Mouse (Mus musculus) intestine, postnatal 0 days (tissue): ENCODE data around the gene Psmb2. TPM values are rescaled to one million over a fixed set of nuclear protein-coding genes. Genes with fewer than 3 reads are reported as not detected.

ENCODE experiments used
- ATAC-seq: fragments of 200-750 bp; cut with Nextera tagmentation; 2 replicates; pipeline ENCODE4 v1.8.0; 2017; ENCODE audit warnings: mild to moderate bottlenecking, moderate TSS enrichment, moderate library complexity
- H3K27ac ChIP-seq: fragments of 300-500 bp; sonication (generic); 2 replicates; pipeline ENCODE4 v1.5.1; 2014; ENCODE audit warnings: mild to moderate bottlenecking, low read depth, low read length, moderate library complexity
- H3K27me3 ChIP-seq: fragments of 300-500 bp; sonication (generic); replicated peaks from 2 replicates; pipeline ENCODE4 v1.6.1; 2014; ENCODE audit warnings: low read length, mixed read lengths; ENCODE audit not compliant: control insufficient read depth, insufficient read depth
- H3K36me3 ChIP-seq: fragments of 300-500 bp; sonication (generic); 2 replicates; pipeline ENCODE4 v1.6.1; 2014; ENCODE audit warnings: mild to moderate bottlenecking, moderate library complexity; ENCODE audit not compliant: control insufficient read depth, insufficient read depth
- H3K4me1 ChIP-seq: fragments of 300-500 bp; sonication (generic); replicated peaks from 2 replicates; pipeline ENCODE4 v1.6.1; 2014; ENCODE audit warnings: antibody characterized with exemption, low read length, mixed read lengths; ENCODE audit not compliant: control insufficient read depth, insufficient read depth
- H3K4me2 ChIP-seq: fragments of 300-500 bp; sonication (generic); replicated peaks from 2 replicates; pipeline ENCODE4 v1.6.1; 2014; ENCODE audit warnings: low read depth, mild to moderate bottlenecking, moderate library complexity
- H3K4me3 ChIP-seq: fragments of 300-500 bp; sonication (generic); 2 replicates; pipeline ENCODE4 v1.5.1; 2014; ENCODE audit warnings: low read depth, low read length
- H3K9ac ChIP-seq: fragments of 300-500 bp; sonication (generic); 2 replicates; pipeline ENCODE4 v1.6.1; 2014; ENCODE audit warnings: mild to moderate bottlenecking, low read depth, low read length
- H3K9me3 ChIP-seq: fragments of 300-500 bp; sonication (generic); 2 replicates; pipeline ENCODE4 v1.6.1; 2016; ENCODE audit warnings: mixed run types; ENCODE audit not compliant: control insufficient read depth
- CTCF ChIP-seq: sonication (generic); IDR thresholded peaks from 2 replicates; pipeline ENCODE4 v1.5.1; 2016; ENCODE audit warnings: low read depth, mild to moderate bottlenecking, control low read depth, antibody characterized with exemption, moderate library complexity
- WGBS: fragments of 180-500 bp; shearing (Covaris S2); extraction: QIAGEN DNeasy Blood & Tissue Kit; methylation state at CpG from one replicate; pipeline ENCODE4 v1.1.7; 2014; 5-methylcytosine and 5-hydroxymethylcytosine counted together
- polyA plus RNA-seq: library from polyadenylated mRNA; unstranded; fragments of >200 nt; fragmentation: Nextera tagmentation; extraction: Ambion mirVana; gene quantifications from 2 replicates; pipeline ENCODE4 v1.2.1, GENCODE M21; 2015

Gene Psmb2
- polyA plus RNA-seq = 358 and 381 TPM in 2 replicates

DNA sequence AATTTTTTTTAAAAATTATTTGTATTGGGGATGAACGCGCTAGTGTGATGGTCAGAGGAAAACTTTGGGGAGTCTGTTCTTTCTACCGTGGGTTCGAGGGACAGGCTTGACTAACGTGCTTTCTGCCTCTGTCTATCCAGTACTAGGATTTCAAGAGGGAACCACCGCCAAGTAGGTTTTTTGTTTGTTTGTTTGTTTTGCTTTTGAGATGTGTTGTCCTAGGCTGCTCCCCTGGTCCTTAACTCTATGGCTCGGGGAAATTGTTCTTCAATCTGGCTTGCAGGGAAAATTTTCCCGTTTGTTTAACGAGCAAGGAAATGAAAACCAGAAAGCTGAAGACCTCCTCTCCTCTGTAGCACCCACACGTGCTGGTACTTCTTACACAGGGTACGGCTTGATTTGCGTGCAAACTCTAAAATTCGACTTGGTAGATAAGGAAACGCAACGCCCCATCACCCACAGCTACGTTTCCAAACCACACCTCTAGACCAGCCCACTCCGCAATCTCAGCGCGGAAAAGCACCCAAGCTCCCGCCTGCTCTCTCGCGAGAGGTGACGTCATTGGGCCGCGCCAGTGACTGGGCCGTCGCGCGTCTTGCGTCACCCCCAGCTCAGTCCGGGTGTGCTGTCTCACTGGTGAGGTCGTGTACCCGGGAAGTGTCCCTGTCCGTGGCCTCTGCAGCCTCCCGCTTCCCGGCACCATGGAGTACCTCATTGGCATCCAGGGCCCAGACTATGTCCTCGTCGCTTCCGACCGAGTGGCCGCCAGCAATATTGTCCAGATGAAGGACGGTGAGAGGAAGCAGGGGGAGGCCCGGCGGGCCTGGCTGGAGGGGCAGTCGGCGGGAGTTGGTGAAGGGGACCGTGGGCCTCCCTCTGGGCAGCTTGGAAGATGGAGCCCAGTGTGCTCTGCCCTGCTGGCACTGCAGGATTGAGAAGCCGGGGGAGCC, at the start of gene Psmb2:
Gene Psmb2 (plus strand): TSS at position 577 of the 950 bp plus-strand sequence.
- peak within 1 kb of the TSS; percentile 74 for H3K4me2 ChIP-seq
- no peaks in the 10 kb centered on the region for H3K27me3 ChIP-seq
- H3K36me3 ChIP-seq = no peaks in the 10 kb centered on the region
- H3K9me3 ChIP-seq = no peaks in the 10 kb centered on the region
- peak within 1 kb of the TSS; percentile 97 for H3K9ac ChIP-seq
- H3K27ac ChIP-seq = peak within 1 kb of the TSS; percentile 79
- ATAC-seq = peak; percentile 99
- no peak for TF ChIP-seq CTCF
- H3K4me3 ChIP-seq = peak within 1 kb of the TSS; percentile 100
- WGBS = 3% methylated on average over 48 of the region's 48 CpGs
- H3K4me1 ChIP-seq = no peaks in the 10 kb centered on the region

- no peak overlapping the region for H3K4me2 ChIP-seq
- peak; percentile 34; the same call in 1 of the 2 replicates for TF ChIP-seq CTCF
- H3K9ac ChIP-seq = no peak overlapping the region
- ATAC-seq = no peak
- no peaks in the 10 kb centered on the region for H3K4me1 ChIP-seq
- H3K27me3 ChIP-seq = peaks cover 3% of the 10 kb centered on the region; the same call in 1 of the 2 replicates
- WGBS = 30% methylated on average over 2 of the region's 2 CpGs
- no peaks in the 10 kb centered on the region for H3K9me3 ChIP-seq
- H3K27ac ChIP-seq = no peak overlapping the region
- no peaks in the 10 kb centered on the region for H3K36me3 ChIP-seq
- H3K4me3 ChIP-seq = no peak overlapping the region
These were observed 45.5 kb upstream of the Psmb2 start for GRCm38 (mm10) chr4:126631922-126632321.

DNA sequence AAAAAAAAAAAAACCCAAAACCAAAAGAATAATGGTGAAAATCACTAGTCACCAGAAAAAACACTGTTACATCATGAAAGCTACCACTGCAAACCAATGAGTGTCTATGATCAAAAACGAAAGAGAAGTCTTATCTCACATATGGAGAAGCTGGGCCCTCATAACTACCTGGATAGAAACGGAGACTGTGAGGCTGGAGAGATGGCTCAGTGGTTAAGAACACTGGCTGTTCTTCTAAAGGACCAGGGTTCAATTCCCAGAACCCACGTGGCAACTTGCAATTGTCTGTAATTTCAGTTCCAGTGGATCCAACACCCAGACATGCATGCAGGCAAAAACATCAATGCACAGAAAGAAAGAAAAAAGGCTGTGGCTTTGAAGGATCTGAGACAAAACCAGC, 44.8 kb upstream of the Psmb2 start:
- Histone ChIP-seq H3K4me1 (no peaks in the 10 kb centered on the region), H3K27ac (no peak overlapping the region), H3K9me3 (no peaks in the 10 kb centered on the region), H3K4me3 (no peak overlapping the region), H3K4me2 (no peak overlapping the region), H3K36me3 (no peaks in the 10 kb centered on the region), H3K9ac (no peak overlapping the region), H3K27me3 (peaks cover 3% of the 10 kb centered on the region; the same call in 1 of the 2 replicates)
- ATAC-seq = no peak
- 58% methylated on average over 3 of the region's 3 CpGs for WGBS
- no peak for TF ChIP-seq CTCF

DNA sequence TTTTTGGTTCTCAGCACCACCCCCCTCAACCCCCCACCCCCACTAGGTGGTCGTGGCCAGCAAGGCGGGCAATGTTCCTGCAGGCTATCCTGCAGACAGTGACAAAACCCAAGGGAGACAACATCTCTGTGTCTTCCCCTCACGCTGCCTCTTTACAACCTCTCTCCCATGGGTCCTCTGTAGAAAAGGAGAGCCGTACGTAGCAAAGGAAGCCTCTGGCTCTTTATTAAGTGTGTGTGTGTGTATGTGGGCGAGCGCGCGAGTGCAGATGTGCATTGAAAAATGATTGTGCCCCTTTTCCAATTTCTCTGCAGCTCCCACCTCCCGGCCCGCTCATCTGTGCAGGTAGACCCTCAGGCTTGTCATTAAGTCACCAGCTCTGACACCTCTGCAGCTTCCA, 41.1 kb upstream of the Psmb2 start:
- 26% methylated on average over 11 of the region's 11 CpGs for WGBS
- Histone ChIP-seq H3K9ac (no peak overlapping the region), H3K27ac (no peak overlapping the region), H3K4me3 (no peak overlapping the region), H3K27me3 (0 out of 2 replicates have a peak, but pooled peaks cover 3% of the 10 kb centered on the region), H3K4me2 (no peak overlapping the region), H3K9me3 (no peaks in the 10 kb centered on the region), H3K4me1 (no peaks in the 10 kb centered on the region), H3K36me3 (no peaks in the 10 kb centered on the region)
- no peak for ATAC-seq
- no peak for TF ChIP-seq CTCF

DNA sequence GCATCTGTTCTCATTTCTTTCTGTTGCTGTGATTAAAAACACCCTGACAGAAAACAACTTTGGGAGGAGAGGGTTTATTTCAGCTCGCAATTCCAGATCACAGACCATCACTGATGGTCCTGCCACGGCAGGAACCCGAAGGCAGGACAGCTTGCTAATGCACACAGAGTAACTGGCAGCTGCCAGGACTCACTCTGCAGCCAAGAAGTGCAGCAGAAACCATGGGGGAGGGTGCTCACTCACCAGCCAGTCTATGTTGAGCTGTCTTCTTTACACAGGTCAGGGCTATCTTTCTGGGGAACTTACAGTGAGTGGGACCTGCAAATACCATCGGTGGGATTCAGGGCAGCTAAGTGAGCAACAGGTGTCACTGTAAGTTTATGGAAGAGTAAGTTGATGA, 40.0 kb upstream of the Psmb2 start:
- no peaks in the 10 kb centered on the region for H3K36me3 ChIP-seq
- 0 out of 2 replicates have a peak, but pooled peaks cover 3% of the 10 kb centered on the region for H3K27me3 ChIP-seq
- H3K4me1 ChIP-seq = no peaks in the 10 kb centered on the region
- no peak for ATAC-seq
- no peak overlapping the region for H3K4me3 ChIP-seq
- H3K4me2 ChIP-seq = no peak overlapping the region
- TF ChIP-seq CTCF = no peak
- 71% methylated on average over 4 of the region's 4 CpGs for WGBS
- no peaks in the 10 kb centered on the region for H3K9me3 ChIP-seq
- H3K27ac ChIP-seq = no peak overlapping the region
- H3K9ac ChIP-seq = no peak overlapping the region

DNA sequence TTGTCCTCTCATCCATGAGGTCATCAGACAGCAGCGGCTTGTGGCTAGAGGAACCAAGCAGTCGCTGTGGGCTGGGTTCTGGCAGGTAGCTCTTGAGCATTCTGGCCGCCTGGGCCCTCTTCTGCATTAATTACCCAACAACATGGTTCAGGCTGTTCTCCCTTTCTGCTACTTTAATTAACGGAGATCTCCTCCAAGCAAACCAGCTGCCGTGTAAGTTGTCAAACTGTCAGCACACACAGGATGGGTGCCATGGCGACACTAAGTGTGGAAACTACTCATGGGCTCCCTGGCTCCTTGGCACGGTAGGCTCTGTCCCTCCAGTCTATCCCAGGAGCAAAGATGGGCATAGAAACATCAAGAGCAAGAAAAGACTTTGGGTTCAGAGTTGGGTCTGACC, 38.1 kb upstream of the Psmb2 start:
- H3K4me1 ChIP-seq = no peaks in the 10 kb centered on the region
- TF ChIP-seq CTCF = no peak
- H3K27ac ChIP-seq = no peak overlapping the region
- no peaks in the 10 kb centered on the region for H3K9me3 ChIP-seq
- H3K27me3 ChIP-seq = 0 out of 2 replicates have a peak, but pooled peaks cover 3% of the 10 kb centered on the region
- H3K36me3 ChIP-seq = no peaks in the 10 kb centered on the region
- H3K9ac ChIP-seq = no peak overlapping the region
- ATAC-seq = no peak
- no peak overlapping the region for H3K4me2 ChIP-seq
- no peak overlapping the region for H3K4me3 ChIP-seq
- WGBS = 64% methylated on average over 7 of the region's 7 CpGs
